Mouse (Mus musculus): ENCODE measurements around the gene Sugct.

Gene Sugct

GRCm38 (mm10) chr13:17291057-17291456 is 404.3 kb downstream of the Sugct start:
- no peak for DNase-seq (ENCODE audit: low spot score)

- no peak for DNase-seq (ENCODE audit: low spot score)
Observed at GRCm38 (mm10) chr13:17288377-17288776, 407.0 kb downstream of the Sugct start.

GRCm38 (mm10) chr13:17245936-17246335 is 449.4 kb downstream of the Sugct start:
- DNase-seq (ENCODE audit: low spot score) = no peak

GRCm38 (mm10) chr13:17216524-17216923 is 478.8 kb downstream of the Sugct start:
- DNase-seq (ENCODE audit: low spot score) = no peak

DNA sequence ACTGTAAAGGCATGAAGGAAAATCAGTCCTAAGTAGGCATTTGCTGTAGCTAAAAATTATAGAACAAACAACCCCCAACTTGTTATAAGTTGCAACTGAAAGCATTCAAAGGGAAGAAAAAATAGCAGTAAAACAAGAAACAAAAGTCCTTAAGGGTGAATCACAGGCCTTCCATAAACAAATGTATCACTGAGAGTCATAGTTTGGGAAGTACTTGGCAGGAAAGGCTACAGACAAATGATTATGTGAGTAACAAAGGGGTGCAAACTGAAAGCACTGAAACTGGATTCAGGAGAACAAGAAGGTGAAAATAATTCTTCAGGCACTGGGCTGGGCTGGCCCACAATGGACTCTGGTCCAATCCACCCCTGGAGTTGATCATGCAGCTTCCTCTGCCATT is 482.7 kb downstream of the Sugct start:
- no peak for DNase-seq (ENCODE audit: low spot score)

- DNase-seq (ENCODE audit: low spot score) = no peak
Observed at GRCm38 (mm10) chr13:17190180-17190762, 505.1 kb downstream of the Sugct start.

DNA sequence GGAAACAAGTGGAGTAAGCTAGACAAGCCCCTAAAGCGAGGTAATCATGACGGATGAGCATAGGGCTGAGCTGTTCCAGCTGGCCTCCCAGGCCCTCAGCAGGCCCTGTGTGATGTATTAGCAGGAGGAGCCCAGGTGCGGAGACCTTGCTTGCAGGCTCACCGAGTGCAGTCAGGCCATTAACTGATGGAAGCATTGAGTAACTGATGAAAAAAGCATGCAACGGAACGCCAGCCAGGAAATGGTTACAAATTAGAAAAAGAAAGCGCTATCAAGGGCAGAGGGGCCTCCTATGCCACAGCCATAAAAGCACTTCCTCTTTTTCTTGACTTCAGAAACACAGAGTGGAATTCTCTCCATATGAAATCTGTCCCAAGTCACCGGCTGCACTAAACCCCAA is 510.1 kb downstream of the Sugct start:
- no peak for DNase-seq (ENCODE audit: low spot score)

DNA sequence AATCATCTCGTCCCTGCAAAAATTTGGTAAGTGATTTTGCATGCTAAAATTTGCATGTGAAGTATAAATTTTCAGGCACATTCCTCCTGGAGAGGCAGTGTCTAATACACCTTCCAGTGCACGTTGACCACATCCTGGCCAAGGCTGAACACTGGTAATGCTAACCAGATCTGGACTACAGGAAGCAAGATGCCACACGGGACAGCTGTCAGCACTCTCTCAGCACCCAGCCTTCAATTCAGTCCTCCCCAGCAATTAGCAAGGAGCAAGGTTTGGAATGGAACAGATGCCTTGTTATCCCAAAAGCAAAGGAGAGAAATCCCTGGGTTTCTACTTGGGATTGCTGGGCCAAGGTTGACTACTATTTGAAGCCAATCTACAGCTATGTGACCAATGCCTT is 529.4 kb downstream of the Sugct start:
- DNase-seq (ENCODE audit: low spot score) = no peak

DNA sequence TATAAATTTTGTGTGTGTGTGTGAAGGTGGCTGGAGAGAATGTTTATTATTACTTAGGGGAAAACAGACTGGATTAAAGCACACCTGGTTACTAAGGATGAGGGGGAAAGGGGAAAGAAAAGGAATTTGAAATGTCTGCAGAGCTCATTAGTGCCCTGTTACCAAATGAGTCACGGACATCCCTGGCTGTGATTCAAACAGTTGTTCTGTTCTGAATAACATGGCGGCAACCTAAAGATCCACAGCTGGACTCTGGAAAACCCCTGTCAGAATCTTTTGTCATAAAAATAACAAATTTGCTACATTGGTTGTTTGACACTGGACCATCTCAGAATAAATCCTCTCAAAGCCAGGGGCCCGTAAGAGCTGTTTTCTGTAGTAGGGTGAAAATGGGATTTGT is 530.6 kb downstream of the Sugct start:
- no peak for DNase-seq (ENCODE audit: low spot score)

DNA sequence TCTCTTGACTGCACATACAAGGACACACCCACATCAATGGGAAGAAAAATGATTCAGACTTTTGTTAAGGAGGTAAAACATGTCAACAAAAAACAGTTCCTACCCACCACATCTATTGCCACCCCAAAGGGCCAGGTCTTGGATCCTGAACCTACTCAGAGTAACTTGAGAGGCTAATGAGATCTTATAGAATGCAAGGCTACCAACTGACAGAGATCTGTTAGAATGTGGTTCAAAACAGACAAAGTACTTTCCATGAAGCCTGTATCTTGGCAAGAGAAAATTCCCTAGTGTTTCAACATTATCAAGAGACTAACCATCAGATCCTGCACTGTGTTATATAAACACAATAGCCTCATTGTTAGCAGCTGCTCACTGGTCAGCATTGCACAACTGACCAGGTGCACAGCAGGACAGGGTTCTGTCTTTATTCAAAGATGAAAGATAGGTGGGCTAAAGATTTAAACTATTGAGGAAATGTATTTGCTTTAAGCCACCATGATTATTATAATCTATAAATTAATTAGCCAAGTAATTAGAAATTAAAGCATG is 548.8 kb downstream of the Sugct start:
- DNase-seq (ENCODE audit: low spot score) = no peak

DNA sequence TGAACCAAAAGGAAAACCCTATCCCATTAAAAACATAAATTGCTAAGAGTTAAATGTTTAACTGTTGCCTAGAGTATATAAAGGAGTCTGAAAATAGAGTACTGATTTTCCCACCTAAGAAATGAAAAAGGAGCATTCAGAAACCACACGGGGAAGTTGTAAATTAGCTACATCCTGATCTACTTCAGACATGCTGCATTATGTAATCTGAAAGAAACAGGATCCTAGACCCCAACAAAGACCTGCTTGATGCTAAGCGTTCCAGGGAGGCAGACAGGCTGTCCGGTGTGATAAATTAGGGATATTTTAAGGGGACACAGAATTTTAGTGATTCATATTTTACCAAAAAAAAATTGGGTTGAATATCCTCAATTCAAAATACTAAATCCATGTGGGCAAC is 579.3 kb downstream of the Sugct start:
- no peak for DNase-seq (ENCODE audit: low spot score)

DNA sequence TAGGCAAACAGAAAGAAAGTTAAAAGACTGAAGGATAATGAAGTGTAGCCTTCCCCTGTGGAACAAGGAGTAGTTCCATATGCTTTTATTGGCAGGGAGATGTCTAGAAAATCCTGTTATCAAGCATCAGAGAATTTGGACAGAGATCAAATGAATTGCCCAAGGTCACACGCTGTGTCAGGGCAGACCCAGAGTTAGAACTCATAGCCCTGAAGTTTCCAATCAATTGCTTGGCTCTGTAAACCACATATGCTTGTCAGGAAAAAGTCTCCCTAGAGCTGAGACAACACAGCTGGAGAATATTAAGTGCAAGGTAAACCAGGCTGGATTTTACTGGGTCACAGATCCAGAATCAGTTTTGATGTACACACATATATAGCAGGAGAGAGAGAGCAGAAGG is 593.0 kb downstream of the Sugct start:
- DNase-seq (ENCODE audit: low spot score) = no peak

GRCm38 (mm10) chr13:17086547-17086946 is 608.8 kb downstream of the Sugct start:
- no peak for DNase-seq (ENCODE audit: low spot score)

DNA sequence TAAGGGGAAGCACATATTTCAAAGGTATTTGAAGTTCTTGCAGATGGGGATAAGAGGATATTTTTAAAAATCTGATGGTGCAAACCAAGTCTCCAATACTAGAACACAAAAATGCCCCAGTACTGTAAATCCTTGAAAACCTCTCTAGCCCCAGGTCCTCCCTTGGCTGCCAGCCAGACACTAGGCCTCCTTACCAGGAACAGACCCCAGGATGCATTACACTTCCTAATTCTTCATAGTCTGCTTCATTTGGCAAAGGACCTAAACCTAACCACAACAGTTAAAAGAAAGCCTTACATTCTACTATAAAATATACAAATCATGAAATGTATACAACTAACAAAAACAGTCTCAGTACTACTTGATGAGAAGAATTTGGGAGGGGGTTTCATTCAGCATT is 609.2 kb downstream of the Sugct start:
- DNase-seq (ENCODE audit: low spot score) = peak; percentile 10

DNA sequence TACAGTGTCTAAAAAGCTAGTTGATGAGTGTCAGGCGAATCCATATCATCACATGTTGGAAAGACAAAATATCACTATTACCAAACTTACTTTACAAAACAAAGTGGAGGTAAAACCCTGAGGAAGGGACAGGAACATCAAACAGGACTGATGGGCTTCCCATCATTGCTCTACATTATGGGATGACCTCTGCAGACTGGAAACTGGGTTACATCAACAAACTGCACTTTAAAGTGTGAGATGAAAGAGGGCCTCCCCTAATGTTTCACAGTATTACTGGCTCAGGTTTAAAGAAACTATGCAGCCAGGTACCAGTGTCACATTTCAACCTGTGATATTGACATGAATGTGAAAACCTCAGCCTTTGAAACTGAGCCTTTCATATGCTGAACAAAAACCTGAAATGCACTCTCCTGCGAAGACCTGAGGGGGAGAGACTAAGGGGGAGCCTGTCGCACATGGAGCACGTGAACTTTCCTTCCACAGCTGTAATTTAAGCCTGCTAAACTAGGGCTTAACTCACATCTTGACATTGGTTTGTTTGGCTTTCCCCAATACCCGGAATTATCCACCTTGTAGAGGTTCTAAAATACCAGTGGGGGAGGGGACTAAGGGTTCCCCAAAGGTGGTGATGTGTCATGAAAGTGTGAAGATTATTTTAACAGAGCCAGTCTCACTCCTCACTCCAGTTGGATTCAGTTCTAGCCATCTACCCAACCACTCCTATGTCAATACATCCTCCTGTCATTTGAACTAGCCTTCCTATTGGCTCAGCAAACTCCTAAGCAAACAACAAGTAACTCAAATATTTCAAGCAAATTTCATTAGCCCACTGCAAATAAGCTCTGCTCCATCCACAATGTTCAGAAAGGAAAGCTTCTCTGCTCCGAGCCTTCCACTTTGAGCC is 610.2 kb downstream of the Sugct start:
- no peak for DNase-seq (ENCODE audit: low spot score)

GRCm38 (mm10) chr13:17081618-17082017 is 613.7 kb downstream of the Sugct start:
- DNase-seq (ENCODE audit: low spot score) = no peak

- DNase-seq (ENCODE audit: low spot score) = no peak
Observed at GRCm38 (mm10) chr13:17065552-17065951, 629.8 kb downstream of the Sugct start.

- DNase-seq (ENCODE audit: low spot score) = no peak
Observed at GRCm38 (mm10) chr13:17056650-17057049, 638.7 kb downstream of the Sugct start.

- DNase-seq (ENCODE audit: low spot score) = no peak
Observed at GRCm38 (mm10) chr13:17043426-17044224, 651.7 kb downstream of the Sugct start.

- no peak for DNase-seq (ENCODE audit: low spot score)
Observed at GRCm38 (mm10) chr13:17042332-17042731, 653.0 kb downstream of the Sugct start.

DNA sequence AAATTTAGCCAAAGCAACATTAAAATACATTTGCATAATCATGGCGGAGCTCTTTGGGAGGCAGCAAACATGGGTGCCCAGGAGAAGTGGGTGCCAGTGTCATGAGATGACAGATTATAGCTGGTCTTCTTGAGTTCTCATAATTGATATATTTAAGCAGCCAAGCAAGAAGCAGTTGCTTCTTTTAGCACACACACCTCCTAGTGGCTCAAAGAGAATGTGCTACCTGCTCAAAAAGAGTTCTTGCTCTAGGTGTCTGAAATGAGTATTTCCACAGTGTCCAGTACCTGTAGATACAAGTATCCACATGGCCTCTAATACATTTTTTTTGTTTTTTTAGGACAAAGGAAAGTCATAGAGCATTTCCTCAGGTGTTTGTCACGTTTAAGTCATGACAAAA is 655.6 kb downstream of the Sugct start:
- no peak for DNase-seq (ENCODE audit: low spot score)

GRCm38 (mm10) chr13:17038341-17038740 is 657.0 kb downstream of the Sugct start:
- DNase-seq (ENCODE audit: low spot score) = no peak

GRCm38 (mm10) chr13:17037899-17038298 is 657.5 kb downstream of the Sugct start:
- no peak for DNase-seq (ENCODE audit: low spot score)
